ENCODE assay signal across 8 mouse cellular contexts in genomic region chr5:36575227-36575626, GRCm38 (mm10). TPM values are rescaled to one million over a fixed set of nuclear protein-coding genes. Genes with fewer than 3 reads are reported as not detected.
A peak's percentile ranks its signal among the peaks of the same experiment; 100 is the strongest.
DNase-seq lines count a peak whose midpoint lies in the region; TF ChIP-seq lines count a peak whose summit lies in the region.
"Had no signal": no experiment of that assay in that cellular context is flagged by ENCODE, and none has a peak within 500 bp of the region (broad histone marks: within the 10 kb centered on the region; RNA-seq: fewer than 3 reads in every experiment).

No protein-coding gene starts in this region.

- H3K4me3 ChIP-seq in spleen, adult 2 months (ENCODE audit: extremely low read depth, insufficient read depth, insufficient read length): no peak overlapping the region
- H3K4me3 ChIP-seq: neural tube, embryonic 12.5 days had no signal

- peaks cover 36% of the 10 kb centered on the region for H3K4me1 ChIP-seq in spleen, adult 2 months (ENCODE audit: control insufficient read depth, insufficient read depth, insufficient read length)
- H3K4me1 ChIP-seq: neural tube, embryonic 12.5 days had no signal

- TF ChIP-seq CTCF in spleen, adult 2 months (IDR thresholded peaks at IDR 0.05; ENCODE audit: extremely low read depth, insufficient read depth, insufficient read length, insufficient replicate concordance): no peak

- TF ChIP-seq POLR2A in spleen, adult 2 months (IDR thresholded peaks at IDR 0.05; ENCODE audit: low read depth, low read length): no peak

- DNase-seq in spleen, adult 2 months (ENCODE audit: low read depth in 1 of 2, low spot score in 2 of 2): no peak
- no peak for DNase-seq in spleen, postnatal 10 days (ENCODE audit: low spot score in 2 of 2)
- peak; percentile 72 to 82 for DNase-seq in heart, adult 9 months (ENCODE audit: low spot score in 2 of 2)
- peak; percentile 91 to 94 for DNase-seq in kidney, postnatal 25 days
- no peak for DNase-seq in thymus, postnatal 4 days
- DNase-seq in frontal cortex, postnatal 10 days (ENCODE audit: low spot score in 2 of 2): no peak
- no peak for DNase-seq in left cerebral cortex, adult 9 months (ENCODE audit: low spot score in 2 of 2)

- no peaks in the 10 kb centered on the region for H3K27me3 ChIP-seq in spleen, adult 2 months (ENCODE audit: control insufficient read depth, insufficient read depth, low read length)
- H3K27me3 ChIP-seq: neural tube, embryonic 12.5 days had no signal

- peaks cover 5% of the 10 kb centered on the region for H3K36me3 ChIP-seq in spleen, adult 2 months (ENCODE audit: control insufficient read depth, insufficient read depth, low read length)

- peak overlapping the region; percentile 14 for H3K27ac ChIP-seq in spleen, adult 2 months (ENCODE audit: insufficient read depth, low read length)
- H3K27ac ChIP-seq: neural tube, embryonic 12.5 days had no signal

- WGBS in spleen, adult 2 months: 94% methylated on average over 3 of the region's 3 CpGs

RNA-seq across cellular contexts. Expression of gene Tbc1d14, which starts 17.8 kb away (rescaled TPM):
- polyA plus RNA-seq in spleen, adult 2 months (2012; rRNA removed): 30.9 and 38.3 TPM in 2 replicates

Comparison
In these comparisons a context has a peak if more than half of its experiments do, and no peak if none do; other contexts are left out.
1. DNase-seq: peak in heart, adult 9 months (2 of 2) and kidney, postnatal 25 days (2 of 2); none in spleen, adult 2 months (0 of 2), spleen, postnatal 10 days (0 of 2), thymus, postnatal 4 days (single experiment), frontal cortex, postnatal 10 days (0 of 2) and left cerebral cortex, adult 9 months (0 of 2).